Mouse (Mus musculus) embryonic stem cell, embryonic (primary cell): ENCODE results near the gene Hoxd3.

ENCODE experiments used
- CTCF ChIA-PET, 4 experiments: fragments of 300-600 bp in 2 of 4; fragments of 350-600 bp in 2 of 4; sonication (Branson Sonifier 250); formaldehyde crosslinking; loops; one replicate each; lab custom pipeline; 2022; ENCODE audit warnings: inconsistent platforms in 2 of 4; lab: Charles Lee
- POLR2A ChIA-PET, 4 experiments: fragments of 300-600 bp in 2 of 4; fragments of 350-600 bp in 2 of 4; sonication (Branson Sonifier 250); formaldehyde crosslinking; loops; one replicate each; lab custom pipeline; 2022; ENCODE audit warnings: antibody characterized with exemption in 4 of 4, inconsistent platforms in 1 of 4; lab: Charles Lee

Gene Hoxd3

DNA sequence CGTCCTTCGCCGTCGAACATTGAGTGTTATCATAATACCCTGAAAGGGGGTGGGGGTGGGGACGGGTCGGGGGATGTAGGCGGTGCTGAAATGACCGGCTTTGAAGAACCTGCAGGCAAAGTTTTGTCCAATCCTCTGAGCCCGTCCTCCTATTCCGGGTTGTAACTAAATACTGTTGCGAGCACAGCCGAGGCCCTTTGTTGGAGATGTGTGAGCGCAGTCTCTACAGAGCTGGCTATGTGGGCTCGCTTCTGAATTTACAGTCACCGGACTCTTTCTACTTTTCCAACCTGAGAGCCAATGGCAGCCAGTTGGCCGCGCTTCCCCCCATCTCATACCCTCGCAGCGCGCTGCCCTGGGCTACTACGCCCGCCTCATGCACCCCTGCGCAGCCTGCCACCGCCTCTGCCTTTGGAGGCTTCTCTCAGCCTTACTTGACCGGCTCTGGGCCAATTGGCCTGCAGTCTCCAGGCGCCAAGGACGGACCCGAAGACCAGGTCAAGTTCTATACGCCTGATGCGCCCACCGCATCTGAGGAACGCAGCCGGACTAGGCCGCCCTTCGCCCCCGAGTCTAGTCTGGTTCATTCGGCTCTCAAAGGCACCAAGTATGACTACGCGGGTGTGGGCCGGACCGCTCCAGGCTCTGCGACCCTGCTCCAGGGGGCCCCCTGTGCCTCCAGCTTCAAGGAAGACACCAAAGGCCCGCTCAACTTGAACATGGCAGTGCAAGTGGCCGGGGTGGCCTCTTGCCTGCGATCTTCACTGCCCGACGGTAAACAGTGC is 36.7 kb upstream of the Hoxd3 start, which contains the start of gene Hoxd12:
Gene Hoxd12, plus strand, starts transcription at position 133 of the 785 bp plus-strand sequence.
- POLR2A ChIA-PET: interaction anchor here in 1 of 4 experiments (0.5 kb wide), 1 partner anchor 16 kb away, joined by 3 read pairs; no protein-coding TSS in a partner anchor
- CTCF ChIA-PET: interaction anchor here in 1 of 4 experiments (1.2 kb wide), 1 partner anchor 13 kb away, joined by 3 read pairs; no protein-coding TSS in a partner anchor

DNA sequence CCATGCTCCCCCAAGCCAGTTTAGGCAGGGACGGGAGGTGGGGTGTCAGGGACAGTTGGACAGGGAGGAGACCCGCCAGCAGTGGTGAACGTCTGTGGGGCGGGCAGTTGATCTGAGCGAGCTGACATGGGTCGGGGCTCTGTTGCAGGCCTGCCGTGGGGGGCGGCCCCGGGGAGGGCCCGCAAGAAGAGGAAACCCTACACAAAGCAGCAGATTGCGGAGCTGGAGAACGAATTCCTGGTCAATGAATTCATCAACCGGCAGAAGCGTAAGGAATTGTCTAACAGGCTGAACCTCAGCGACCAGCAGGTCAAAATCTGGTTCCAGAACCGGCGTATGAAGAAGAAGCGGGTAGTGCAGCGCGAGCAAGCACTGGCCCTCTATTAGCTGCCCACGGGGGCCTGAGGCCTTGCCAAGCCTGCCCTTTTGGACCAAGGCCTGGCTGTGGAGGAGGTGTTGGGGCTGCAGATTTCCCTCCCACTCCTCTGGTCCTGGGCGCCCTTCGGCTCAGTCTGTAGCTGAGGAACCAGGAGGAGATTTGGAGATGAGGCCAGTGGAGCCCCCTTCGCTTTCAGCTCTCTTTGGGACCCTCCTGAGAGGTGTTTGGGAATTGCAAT is 36.0 kb upstream of the Hoxd3 start:
- ChIA-PET POLR2A (interaction anchor here in 2 of 4 experiments (0.5 to 0.7 kb wide), 4 partner anchors 15 to 344 kb away, joined by 3 to 4 read pairs (median 3); no protein-coding TSS in a partner anchor), CTCF (interaction anchor here in 2 of 4 experiments (1.0 to 1.2 kb wide), 2 partner anchors 13 to 14 kb away, joined by 3 read pairs; no protein-coding TSS in a partner anchor)

DNA sequence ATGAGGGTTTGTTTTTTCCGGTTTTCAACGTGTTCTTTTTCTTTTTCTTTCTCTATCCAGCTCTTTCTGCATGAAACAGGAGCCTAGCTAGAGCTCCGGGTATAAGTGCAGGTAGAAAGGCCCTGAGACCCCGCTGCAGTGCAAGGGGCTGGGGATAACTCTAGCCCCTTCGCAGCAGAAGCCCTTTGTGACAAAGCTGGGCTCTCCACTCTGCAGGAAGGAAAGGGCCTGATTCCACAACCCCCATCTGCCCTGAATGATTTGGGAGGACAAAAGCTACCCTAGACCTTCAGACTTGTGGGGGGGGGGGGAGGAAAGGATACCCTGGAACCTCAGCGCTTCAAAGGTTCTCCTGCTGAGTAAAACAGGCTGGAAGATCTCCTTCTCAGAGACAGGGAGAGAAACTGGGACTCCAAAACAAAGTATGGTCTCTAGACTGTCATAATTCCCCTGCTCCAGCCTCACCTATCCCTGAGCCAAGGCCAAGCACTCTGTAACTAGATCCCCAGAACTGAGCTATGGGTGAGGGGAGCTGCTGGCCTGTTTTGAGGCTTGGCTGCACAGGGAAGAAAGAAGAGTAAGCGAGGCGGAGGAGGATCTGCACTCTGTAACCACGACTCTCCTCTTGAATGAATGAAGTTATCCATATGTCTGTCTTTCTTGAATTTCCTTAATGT is 35.2 kb upstream of the Hoxd3 start:
- ChIA-PET CTCF (interaction anchor here in 2 of 4 experiments (0.6 to 1.0 kb wide), 3 partner anchors 13 to 54 kb away, joined by 3 to 21 read pairs (median 5); no protein-coding TSS in a partner anchor), POLR2A (interaction anchor here in 2 of 4 experiments (0.6 to 1.4 kb wide), 5 partner anchors 10 to 343 kb away, joined by 3 to 4 read pairs (median 3); no protein-coding TSS in a partner anchor)

DNA sequence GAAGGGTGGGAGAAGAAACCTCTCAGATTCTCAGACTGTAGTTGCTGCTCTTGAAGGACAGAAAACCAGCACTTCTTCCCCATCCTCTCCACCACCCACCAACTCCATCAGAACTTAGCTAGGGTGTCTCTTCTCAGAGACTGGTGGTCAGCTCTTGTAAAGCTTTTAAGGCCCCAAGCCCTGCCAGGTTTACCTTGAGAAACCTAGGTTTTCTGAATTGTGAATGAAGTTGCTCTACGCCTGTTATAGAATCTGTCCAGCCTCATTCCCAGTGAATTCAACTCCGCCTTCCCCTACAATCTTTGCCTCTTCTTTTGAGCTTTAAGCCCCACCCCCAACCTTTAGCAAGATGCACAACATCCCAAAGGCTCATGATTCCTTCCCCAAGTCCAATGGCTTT is 34.6 kb upstream of the Hoxd3 start:
- POLR2A ChIA-PET: interaction anchor here in 2 of 4 experiments (0.9 to 1.4 kb wide), 4 partner anchors 10 to 19 kb away, joined by 3 to 5 read pairs (median 4); no protein-coding TSS in a partner anchor
- CTCF ChIA-PET: interaction anchor here in 1 of 4 experiments (0.6 to 0.7 kb wide), 2 partner anchors 16 to 54 kb away, joined by 5 to 21 read pairs; no protein-coding TSS in a partner anchor

DNA sequence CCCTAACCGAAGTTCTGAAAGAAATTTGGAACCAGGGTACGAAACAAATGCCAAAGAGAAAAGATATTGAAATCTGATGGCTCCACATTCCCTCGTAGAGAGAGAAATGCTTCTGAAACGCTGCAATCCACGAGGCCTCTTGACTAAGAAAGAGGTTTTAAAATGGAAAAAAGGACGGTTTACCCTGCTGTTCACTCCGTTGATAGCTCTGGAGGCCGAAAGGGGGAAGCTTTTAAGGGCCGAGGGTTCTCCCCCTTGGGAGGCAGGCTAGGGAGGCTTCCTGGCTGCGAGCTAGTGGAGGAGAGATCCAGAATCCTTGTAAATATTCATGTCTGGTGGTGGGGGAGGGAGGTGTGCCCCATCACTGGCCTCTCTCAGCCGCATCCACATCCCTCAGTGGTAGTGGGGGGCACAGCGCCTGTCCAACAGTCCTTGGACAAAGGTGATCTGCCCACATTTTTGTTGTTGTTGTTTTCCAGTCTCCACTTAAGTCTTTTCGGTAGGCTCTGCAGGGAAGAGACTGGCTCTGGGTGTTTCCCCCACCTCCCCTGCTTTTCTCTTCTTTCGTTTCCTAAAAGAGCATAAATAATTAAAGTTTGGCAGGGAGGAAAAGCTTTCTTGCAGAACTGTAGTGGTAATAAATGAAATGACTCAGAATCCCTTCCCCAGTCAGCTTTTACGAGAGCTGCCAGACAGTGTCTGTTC is 32.7 kb upstream of the Hoxd3 start, which contains the start of gene Hoxd11:
Gene Hoxd11, plus strand, starts transcription at position 667 of the 705 bp plus-strand sequence.
- ChIA-PET CTCF (interaction anchor here in 2 of 4 experiments (0.9 to 1.4 kb wide), 3 partner anchors 10 to 23 kb away, joined by 3 to 6 read pairs (median 4); no protein-coding TSS in a partner anchor), POLR2A (interaction anchor here in 2 of 4 experiments (0.7 to 2.0 kb wide), 5 partner anchors 11 to 14 kb away, joined by 3 to 7 read pairs (median 3); partner anchors contain the start of genes Hoxd10 (in 1 of the 2) and Hoxd13 (in 1 of the 2))

DNA sequence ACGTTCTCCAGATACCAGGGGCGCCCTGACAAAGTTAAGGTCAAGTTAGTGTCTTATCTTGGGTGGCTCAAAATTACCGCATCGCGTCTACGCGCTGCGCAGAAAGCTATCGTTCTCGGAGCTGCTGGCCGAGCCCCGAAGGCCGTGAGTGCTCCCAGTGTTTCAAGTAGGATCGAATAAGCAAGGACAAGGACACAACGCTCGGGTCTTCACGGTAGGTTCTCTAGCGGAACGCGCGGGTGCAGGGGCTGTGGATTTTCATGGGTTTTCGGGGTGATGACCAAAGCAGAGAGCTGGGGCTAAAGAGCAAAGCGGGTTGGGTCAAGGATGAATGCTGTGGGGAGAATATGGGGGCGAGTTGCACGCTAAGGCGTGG is 32.1 kb upstream of the Hoxd3 start:
- CTCF ChIA-PET: interaction anchor here in 3 of 4 experiments (0.8 to 1.4 kb wide), 5 partner anchors 10 to 24 kb away, joined by 3 to 6 read pairs (median 3); partner anchors contain the start of gene Hoxd10 (in 1 of the 3)
- POLR2A ChIA-PET: interaction anchor here in 3 of 4 experiments (0.7 to 2.0 kb wide), 7 partner anchors 11 to 22 kb away, joined by 3 to 7 read pairs (median 3); partner anchors contain the start of genes Hoxd10 (in 1 of the 3) and Hoxd13 (in 1 of the 3)

DNA sequence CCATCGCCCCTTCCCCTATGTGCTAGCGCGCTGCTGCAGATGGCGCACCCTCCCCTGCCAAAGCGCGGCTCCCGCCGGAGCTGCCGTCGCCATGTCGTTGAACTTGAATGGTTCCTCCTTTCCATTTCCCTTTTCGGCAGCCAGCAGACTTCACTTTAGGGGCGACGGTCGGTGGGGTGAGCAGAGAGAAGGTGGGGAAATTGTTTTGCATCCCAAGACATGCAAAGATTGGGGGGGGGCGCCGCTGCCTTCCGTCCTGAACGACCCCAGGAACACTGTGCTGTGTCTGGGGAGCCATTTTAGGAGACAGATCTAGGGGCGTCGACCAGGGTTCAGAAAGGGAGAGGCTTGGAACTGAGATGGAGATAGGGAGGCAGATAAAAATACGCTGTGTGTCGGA is 31.7 kb upstream of the Hoxd3 start:
- ChIA-PET CTCF (interaction anchor here (0.6 to 1.4 kb wide), 7 partner anchors 9 to 71 kb away, joined by 3 to 6 read pairs (median 4); partner anchors contain the start of gene Hoxd10 (in 1 of the 4)), POLR2A (interaction anchor here in 3 of 4 experiments (0.6 to 2.0 kb wide), 8 partner anchors 10 to 1188 kb away, joined by 3 to 7 read pairs (median 4); partner anchors contain the start of genes Hoxd10 (in 1 of the 3) and Hoxd13 (in 1 of the 3))

DNA sequence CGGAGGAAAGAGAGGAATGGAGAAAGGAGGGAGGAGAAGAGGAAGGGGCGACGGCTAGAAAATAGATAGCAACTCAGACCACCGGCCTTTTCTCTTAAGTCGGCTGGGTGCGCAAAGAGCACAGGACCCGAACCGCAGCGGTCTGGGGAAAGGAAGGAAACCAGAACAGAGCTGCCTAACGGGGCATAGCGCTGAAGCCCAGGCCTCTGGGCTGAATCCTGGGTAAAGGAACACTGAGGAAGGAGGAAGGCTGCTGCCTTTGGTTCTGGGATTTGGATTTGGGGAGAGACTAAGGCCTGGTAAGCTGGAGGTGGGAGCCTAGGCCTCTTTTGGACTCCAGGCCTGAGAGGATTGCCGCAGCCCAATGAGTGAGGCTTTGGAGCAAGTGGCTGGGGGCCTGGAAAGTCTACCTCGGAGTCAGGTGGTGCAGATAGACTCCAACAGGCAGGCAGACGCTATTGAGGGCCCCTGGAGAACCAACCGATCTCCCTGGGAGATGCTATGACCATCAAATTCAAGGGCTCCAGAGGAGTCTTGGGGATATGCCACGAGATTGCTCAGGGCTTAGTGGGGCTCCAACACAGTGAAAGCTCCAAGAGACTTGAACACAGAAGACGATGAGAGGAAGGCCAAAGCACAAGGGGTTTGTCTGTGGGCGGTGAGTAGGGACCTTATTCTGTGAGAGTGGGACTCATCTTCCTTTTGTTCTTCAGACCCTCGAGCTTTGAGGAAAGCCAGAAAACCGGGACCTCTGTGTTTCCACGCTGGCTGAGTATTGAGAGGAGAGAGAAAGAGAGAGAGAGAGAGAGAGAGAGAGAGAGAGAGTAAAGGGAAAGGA is 30.9 kb upstream of the Hoxd3 start:
- CTCF ChIA-PET: interaction anchor here (0.6 to 1.4 kb wide), 7 partner anchors 10 to 70 kb away, joined by 3 to 7 read pairs (median 4); partner anchors contain the start of gene Hoxd10 (in 1 of the 4)

DNA sequence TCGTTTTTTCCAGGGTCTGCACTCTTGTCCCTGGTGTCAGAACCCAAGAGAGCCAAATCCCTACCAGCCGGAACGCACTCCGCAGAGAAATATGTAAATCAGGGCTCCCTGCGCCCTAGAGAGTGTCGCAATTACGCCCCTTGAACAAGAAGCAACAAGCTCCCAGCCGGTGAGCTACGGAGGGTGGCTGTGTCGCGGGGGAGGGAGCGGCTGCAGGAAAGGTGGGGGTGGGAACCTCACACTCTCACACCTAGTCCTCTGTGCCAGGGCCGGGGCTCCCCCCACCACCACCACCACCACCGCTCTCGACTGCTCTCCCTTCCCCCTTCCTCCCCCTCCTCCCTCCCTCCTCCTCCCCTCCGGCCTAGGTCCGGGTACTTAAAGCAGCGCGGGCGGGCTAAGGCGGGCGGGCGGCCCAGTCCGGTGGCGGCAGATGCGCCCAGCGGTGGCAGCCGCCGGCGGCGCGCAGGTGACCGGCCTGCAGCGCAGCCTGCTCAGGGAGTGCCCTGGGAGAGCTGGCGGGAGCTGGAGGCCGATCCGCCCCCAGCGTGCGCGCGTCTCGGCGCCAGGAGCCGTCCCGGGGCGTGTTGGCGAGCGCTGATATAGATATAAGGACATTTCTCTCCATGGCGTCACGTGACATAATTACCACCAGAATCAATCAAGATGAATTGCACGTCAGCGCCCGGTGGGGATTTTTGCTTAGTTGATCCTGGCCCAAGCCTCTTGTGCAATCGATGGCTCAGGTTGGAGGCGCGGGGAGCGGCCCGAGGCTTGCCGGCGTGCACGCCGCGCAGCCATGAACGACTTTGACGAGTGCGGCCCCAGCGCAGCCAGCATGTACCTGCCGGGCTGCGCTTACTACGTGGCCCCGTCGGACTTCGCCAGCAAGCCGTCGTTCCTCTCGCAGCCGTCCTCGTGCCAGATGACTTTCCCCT is 29.9 kb upstream of the Hoxd3 start:
- ChIA-PET POLR2A (interaction anchor here in 3 of 4 experiments (0.5 to 1.3 kb wide), 11 partner anchors 9 to 635 kb away, joined by 3 to 7 read pairs (median 3); partner anchors contain the start of gene Hoxd13 (in 1 of the 3)), CTCF (interaction anchor here (0.6 to 1.3 kb wide), 8 partner anchors 10 to 1121 kb away, joined by 3 to 7 read pairs (median 4); partner anchors contain the start of gene Hoxd10 (in 1 of the 4))

More for the DNA sequence above, 30.9 kb upstream of the Hoxd3 start:
- POLR2A ChIA-PET: interaction anchor here in 3 of 4 experiments (0.6 to 2.0 kb wide), 13 partner anchors 9 to 636 kb away, joined by 3 to 7 read pairs (median 3); partner anchors contain the start of gene Hoxd13 (in 1 of the 3)

DNA sequence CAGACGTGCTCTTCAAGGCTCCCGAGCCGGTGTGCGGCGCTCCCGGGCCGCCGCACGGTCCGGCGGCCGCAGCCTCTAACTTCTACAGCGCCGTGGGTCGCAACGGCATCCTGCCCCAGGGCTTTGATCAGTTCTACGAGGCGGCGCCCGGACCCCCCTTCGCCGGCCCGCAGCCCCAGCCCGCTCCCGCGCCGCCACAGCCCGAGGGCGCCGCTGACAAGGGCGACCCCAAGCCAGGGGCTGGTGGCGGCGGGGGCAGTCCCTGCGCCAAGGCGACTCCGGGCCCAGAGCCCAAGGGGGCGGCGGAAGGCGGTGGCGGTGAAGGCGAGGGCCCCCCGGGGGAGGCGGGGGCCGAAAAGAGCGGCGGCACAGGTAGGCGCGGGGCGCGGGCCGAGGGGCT is 28.9 kb upstream of the Hoxd3 start:
- ChIA-PET CTCF (no interaction called here), POLR2A (interaction anchor here in 3 of 4 experiments (0.6 to 1.1 kb wide), 5 partner anchors 12 to 977 kb away, joined by 3 to 7 read pairs (median 3); partner anchors contain the start of genes Hoxd3 (in 1 of the 3) and Hoxd4 (in 1 of the 3))

DNA sequence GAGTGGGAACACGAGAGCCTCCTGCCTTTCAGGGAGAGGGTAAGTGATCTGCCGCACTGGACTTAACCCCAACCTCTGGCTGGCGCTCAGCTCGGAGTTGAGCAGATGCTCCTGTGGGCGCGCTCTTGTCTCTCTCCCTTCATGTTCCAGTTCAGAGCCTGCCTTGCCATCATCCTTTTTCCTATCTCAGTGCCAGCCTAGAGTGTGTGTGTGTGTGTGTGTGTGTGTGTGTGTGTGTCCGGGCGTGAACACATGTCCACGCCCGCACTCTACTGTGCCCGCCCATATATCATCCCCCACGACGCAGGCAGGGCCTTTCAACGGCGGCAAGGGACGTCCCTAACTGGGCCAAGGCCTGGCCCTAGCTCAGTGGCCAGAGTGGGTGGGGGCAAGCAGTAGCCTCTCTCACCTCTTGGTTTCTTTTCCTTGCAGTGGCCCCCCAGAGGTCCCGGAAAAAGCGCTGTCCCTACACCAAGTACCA is 28.2 kb upstream of the Hoxd3 start:
- ChIA-PET CTCF (no interaction called here), POLR2A (interaction anchor here in 3 of 4 experiments (0.6 to 1.1 kb wide), 5 partner anchors 13 to 977 kb away, joined by 3 to 7 read pairs (median 3); partner anchors contain the start of genes Hoxd3 (in 1 of the 3) and Hoxd4 (in 1 of the 3))

DNA sequence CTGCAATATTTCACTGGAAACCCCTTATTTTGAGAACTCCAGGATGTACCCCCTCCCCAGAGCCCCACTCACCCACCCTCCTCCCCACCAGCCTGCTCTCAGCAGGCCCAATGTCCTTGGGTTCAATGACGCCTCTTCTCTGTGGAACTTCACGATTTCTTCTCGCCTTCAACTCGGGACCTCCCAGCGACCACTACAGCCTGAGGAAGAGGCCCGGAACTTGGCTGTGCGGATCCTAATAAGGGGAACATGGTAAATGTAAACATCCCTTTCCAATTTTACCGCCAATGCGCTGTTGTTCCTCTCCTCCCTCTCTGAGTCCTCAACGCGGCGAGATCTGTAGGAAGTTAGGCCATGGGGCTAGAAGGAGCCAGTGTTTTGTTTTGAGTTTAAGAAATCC is 27.6 kb upstream of the Hoxd3 start:
- POLR2A ChIA-PET: interaction anchor here in 1 of 4 experiments (1.0 kb wide), 1 partner anchor 22 kb away, joined by 3 read pairs; no protein-coding TSS in a partner anchor
- CTCF ChIA-PET: no interaction called here

DNA sequence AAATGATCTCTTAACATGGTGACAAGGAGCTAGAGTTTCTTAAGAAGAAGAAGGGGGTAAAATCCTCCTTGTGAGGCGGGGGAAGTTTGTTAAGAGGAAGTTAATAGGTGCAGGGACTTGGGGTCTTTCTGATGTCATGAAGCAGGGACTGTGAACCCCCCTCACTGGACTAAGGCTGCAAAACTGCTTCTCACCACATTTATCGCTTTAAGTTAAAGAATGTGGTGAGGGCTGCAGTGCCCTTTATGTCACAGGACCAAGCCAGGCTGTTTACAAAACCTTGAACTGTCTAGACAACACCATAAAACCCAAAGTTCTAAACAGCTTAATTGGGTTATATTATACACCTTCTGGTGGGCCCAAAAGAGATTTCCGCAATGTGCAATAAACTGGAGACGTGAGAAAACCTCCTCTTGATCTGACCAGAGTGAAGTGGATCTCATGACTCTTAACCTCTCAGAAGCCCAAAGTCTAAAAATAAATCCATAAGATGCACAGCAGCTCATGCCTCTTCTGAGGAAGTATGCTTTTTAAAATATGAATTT is 26.6 kb upstream of the Hoxd3 start:
- CTCF ChIA-PET: interaction anchor here in 2 of 4 experiments (0.6 to 0.7 kb wide), 2 partner anchors 20 to 621 kb away, joined by 3 to 4 read pairs; no protein-coding TSS in a partner anchor
- POLR2A ChIA-PET: interaction anchor here in 3 of 4 experiments (0.6 to 1.4 kb wide), 6 partner anchors 21 to 1415 kb away, joined by 3 to 4 read pairs (median 3); no protein-coding TSS in a partner anchor
